Mouse (Mus musculus) liver, embryonic 11.5 days (tissue): ENCODE measurements around the gene Defb48. TPM values are rescaled to one million over a fixed set of nuclear protein-coding genes. Genes with fewer than 3 reads are reported as not detected.

Experiments
- ATAC-seq: fragments of 200-750 bp; cut with Nextera tagmentation; replicated peaks from 2 replicates; pipeline ENCODE4 v1.8.0; 2017; ENCODE audit warnings: moderate number of reproducible peaks, mild to moderate bottlenecking, moderate TSS enrichment, moderate library complexity; ENCODE audit not compliant: low FRiP score
- DNase-seq: peaks from one replicate; pipeline ENCODE4 v3.0.0-alpha.2; 2017; ENCODE audit warnings: low spot score
- H3K27ac ChIP-seq: fragments of 300-500 bp; sonication (generic); 2 replicates; pipeline ENCODE4 v1.5.1; 2014; ENCODE audit warnings: mild to moderate bottlenecking, low read depth, low read length, control low read depth
- H3K27me3 ChIP-seq: fragments of 300-500 bp; sonication (generic); replicated peaks from 2 replicates; pipeline ENCODE4 v1.6.1; 2014; ENCODE audit warnings: low read length, mixed read lengths; ENCODE audit not compliant: control insufficient read depth, insufficient read depth
- H3K36me3 ChIP-seq: fragments of 300-500 bp; sonication (generic); 2 replicates; pipeline ENCODE4 v1.6.1; 2014; ENCODE audit warnings: mild to moderate bottlenecking, low read length, moderate library complexity, mixed read lengths; ENCODE audit not compliant: control insufficient read depth, insufficient read depth
- H3K4me1 ChIP-seq: fragments of 300-500 bp; sonication (generic); replicated peaks from 2 replicates; pipeline ENCODE4 v1.6.1; 2014; ENCODE audit warnings: low read length, mixed read lengths; ENCODE audit not compliant: control insufficient read depth, insufficient read depth
- H3K4me2 ChIP-seq: fragments of 300-500 bp; sonication (generic); 2 replicates; pipeline ENCODE4 v1.6.1; 2014; ENCODE audit warnings: mild to moderate bottlenecking, control low read depth, moderate library complexity
- H3K4me3 ChIP-seq: fragments of 300-500 bp; sonication (generic); 2 replicates; pipeline ENCODE4 v1.5.1; 2014; ENCODE audit warnings: low read depth, low read length, control low read depth
- H3K9ac ChIP-seq: fragments of 300-500 bp; sonication (generic); 2 replicates; pipeline ENCODE4 v1.6.1; 2014; ENCODE audit warnings: low read depth, low read length, control low read depth
- H3K9me3 ChIP-seq: fragments of 300-500 bp; sonication (generic); 2 replicates; pipeline ENCODE4 v1.6.1; 2016; ENCODE audit warnings: low read length, inconsistent platforms, mixed read lengths; ENCODE audit not compliant: control insufficient read depth
- WGBS: fragments of 180-500 bp; shearing (Covaris S2); extraction: QIAGEN DNeasy Blood & Tissue Kit; methylation state at CpG from one replicate; pipeline ENCODE4 v1.1.7; 2014; 5-methylcytosine and 5-hydroxymethylcytosine counted together
- polyA plus RNA-seq: library from polyadenylated mRNA; unstranded; fragments of >200 nt; fragmentation: Nextera tagmentation; extraction: Ambion mirVana; gene quantifications from 2 replicates; pipeline ENCODE4 v1.2.1, GENCODE M21; 2014

Defb48 gene
- polyA plus RNA-seq, 1 experiment from 2014 or later = not detected

GRCm38 (mm10) chr14:62939435-62939834 is 44.9 kb downstream of the Defb48 start:
- 86% methylated on average over 3 of the region's 3 CpGs for WGBS
- H3K36me3 ChIP-seq = peaks cover 3% of the 10 kb centered on the region; the same call in 1 of the 2 replicates
- H3K4me3 ChIP-seq = no peak overlapping the region
- DNase-seq (no peak), ATAC-seq (no peak)
- H3K9ac ChIP-seq = no peak overlapping the region
- no peak overlapping the region for H3K27ac ChIP-seq
- no peaks in the 10 kb centered on the region for H3K4me1 ChIP-seq
- no peak overlapping the region for H3K4me2 ChIP-seq
- H3K27me3 ChIP-seq = no peaks in the 10 kb centered on the region
- H3K9me3 ChIP-seq = no peaks in the 10 kb centered on the region

- ATAC-seq (no peak), DNase-seq (no peak)
- Histone ChIP-seq H3K4me2 (no peak overlapping the region), H3K36me3 (peaks cover 3% of the 10 kb centered on the region; the same call in 1 of the 2 replicates), H3K9me3 (no peaks in the 10 kb centered on the region), H3K4me1 (no peaks in the 10 kb centered on the region), H3K27ac (no peak overlapping the region), H3K4me3 (no peak overlapping the region), H3K9ac (no peak overlapping the region), H3K27me3 (no peaks in the 10 kb centered on the region)
- 83% methylated on average over 5 of the region's 5 CpGs for WGBS
These were observed 46.6 kb downstream of the Defb48 start for GRCm38 (mm10) chr14:62937675-62938074.

GRCm38 (mm10) chr14:62936631-62937380 is 47.5 kb downstream of the Defb48 start:
- Histone ChIP-seq H3K4me1 (no peaks in the 10 kb centered on the region), H3K9me3 (no peaks in the 10 kb centered on the region), H3K4me3 (no peak overlapping the region), H3K9ac (no peak overlapping the region), H3K4me2 (no peak overlapping the region), H3K27me3 (no peaks in the 10 kb centered on the region), H3K27ac (no peak overlapping the region), H3K36me3 (peaks cover 3% of the 10 kb centered on the region; the same call in 1 of the 2 replicates)
- DNase-seq (no peak), ATAC-seq (no peak)
- 83% methylated on average over 6 of the region's 6 CpGs for WGBS

- no peak for ATAC-seq
- H3K36me3 ChIP-seq = peaks cover 3% of the 10 kb centered on the region; the same call in 1 of the 2 replicates
- no peaks in the 10 kb centered on the region for H3K4me1 ChIP-seq
These were observed 48.9 kb downstream of the Defb48 start for GRCm38 (mm10) chr14:62935361-62935760.

GRCm38 (mm10) chr14:62928101-62928541 is 56.2 kb downstream of the Defb48 start:
- Histone ChIP-seq H3K4me1 (no peaks in the 10 kb centered on the region), H3K9me3 (no peaks in the 10 kb centered on the region), H3K27ac (no peak overlapping the region), H3K36me3 (no peaks in the 10 kb centered on the region), H3K27me3 (no peaks in the 10 kb centered on the region), H3K4me3 (no peak overlapping the region), H3K4me2 (no peak overlapping the region), H3K9ac (no peak overlapping the region)
- WGBS = 51% methylated on average over 5 of the region's 5 CpGs
- ATAC-seq = no peak
- no peak for DNase-seq

More at GRCm38 (mm10) chr14:62935361-62935760, 48.9 kb downstream of the Defb48 start:
- 80% methylated on average over 9 of the region's 9 CpGs for WGBS
- H3K9ac ChIP-seq = no peak overlapping the region
- no peak overlapping the region for H3K4me3 ChIP-seq
- DNase-seq = no peak
- no peaks in the 10 kb centered on the region for H3K27me3 ChIP-seq
- no peak overlapping the region for H3K27ac ChIP-seq
- H3K9me3 ChIP-seq = no peaks in the 10 kb centered on the region
- no peak overlapping the region for H3K4me2 ChIP-seq

Other genes with a start within 250 kb of the Defb48 start
- 30.1 and 32.2 TPM in 2 replicates for gene Ints6, start 223.3 kb downstream of the Defb48 start, polyA plus RNA-seq
- 6.0 and 6.7 TPM in 2 replicates for gene Wdfy2, start 146.8 kb downstream of the Defb48 start, polyA plus RNA-seq
- not detected in 2 replicates for gene Defb47, start 13.6 kb upstream of the Defb48 start, polyA plus RNA-seq
- gene Defb43, start 27.3 kb upstream of the Defb48 start, polyA plus RNA-seq = not detected in 2 replicates
- gene Defb42, start 62.5 kb upstream of the Defb48 start, polyA plus RNA-seq = 0.48 and 0.67 TPM in 2 replicates
- not detected in 2 replicates for gene Defb30, start 65.5 kb upstream of the Defb48 start, polyA plus RNA-seq